Mouse (Mus musculus) retina, postnatal 7 days (tissue): ENCODE measurements around the gene Vmn2r113.
"Not testable (repeated sequence)": the region's sequence is repeated elsewhere in the genome, so short reads cannot be mapped to it uniquely, and the experiment has no call there.

ENCODE experiments used
- DNase-seq: peaks from one replicate; pipeline ENCODE4 v3.0.0-alpha.2; 2012; ENCODE audit warnings: low read depth, low spot score

Vmn2r113 gene

GRCm38 (mm10) chr17:22942684-22943083, at the start of gene Vmn2r113:
Gene Vmn2r113 (plus strand): TSS chr17:22942984.
- not testable (repeated sequence) for DNase-seq
